Mouse (Mus musculus) limb, embryonic 13.5 days (tissue): ENCODE measurements around the gene Atf7. TPM values are rescaled to one million over a fixed set of nuclear protein-coding genes. Genes with fewer than 3 reads are reported as not detected.

Source experiments
- ATAC-seq: fragments of 200-750 bp; cut with Nextera tagmentation; 2 replicates; pipeline ENCODE4 v1.8.0; 2017; ENCODE audit warnings: low read depth, moderate number of reproducible peaks, moderate TSS enrichment; ENCODE audit not compliant: low FRiP score
- H3K27ac ChIP-seq: fragments of 300-500 bp; sonication (generic); 2 replicates; pipeline ENCODE4 v1.5.1; 2015; ENCODE audit warnings: inconsistent platforms, mild to moderate bottlenecking, moderate library complexity
- H3K27me3 ChIP-seq: fragments of 300-500 bp; sonication (generic); 2 replicates; pipeline ENCODE4 v1.6.1; 2015; ENCODE audit warnings: mild to moderate bottlenecking, inconsistent platforms
- H3K36me3 ChIP-seq: fragments of 300-500 bp; sonication (generic); 2 replicates; pipeline ENCODE4 v1.6.1; 2015; ENCODE audit warnings: inconsistent platforms, mild to moderate bottlenecking, moderate library complexity
- H3K4me1 ChIP-seq: fragments of 300-500 bp; sonication (generic); 2 replicates; pipeline ENCODE4 v1.6.1; 2015; ENCODE audit warnings: inconsistent platforms
- H3K4me2 ChIP-seq: fragments of 300-500 bp; sonication (generic); replicated peaks from 2 replicates; pipeline ENCODE4 v1.6.1; 2015; ENCODE audit warnings: inconsistent platforms, mild to moderate bottlenecking, moderate library complexity
- H3K4me3 ChIP-seq: fragments of 300-500 bp; sonication (generic); 2 replicates; pipeline ENCODE4 v1.5.1; 2015; ENCODE audit warnings: moderate library complexity, mild to moderate bottlenecking, inconsistent platforms
- H3K9ac ChIP-seq: fragments of 300-500 bp; sonication (generic); 2 replicates; pipeline ENCODE4 v1.6.1; 2015; ENCODE audit warnings: mild to moderate bottlenecking, inconsistent platforms
- H3K9me3 ChIP-seq: fragments of 300-500 bp; sonication (generic); 2 replicates; pipeline ENCODE4 v1.6.1; 2016; ENCODE audit warnings: inconsistent platforms
- WGBS: fragments of 180-500 bp; shearing (Covaris S2); methylation state at CpG from one replicate; pipeline ENCODE4 v1.1.7; 2015; 5-methylcytosine and 5-hydroxymethylcytosine counted together
- polyA plus RNA-seq: library from polyadenylated mRNA; unstranded; fragments of >200 nt; fragmentation: Nextera tagmentation; extraction: Ambion mirVana; gene quantifications from 2 replicates; pipeline ENCODE4 v1.2.1, GENCODE M21; 2015

Atf7 gene
- polyA plus RNA-seq, 1 experiment from 2014 or later = 47.2 TPM

GRCm38 (mm10) chr15:102518859-102519201 is 106.4 kb downstream of the Atf7 start:
- 13% methylated on average over 9 of the region's 9 CpGs for WGBS
- H3K27ac ChIP-seq = peak overlapping the region; percentile 99
- H3K36me3 ChIP-seq = peaks cover 31% of the 10 kb centered on the region
- H3K9ac ChIP-seq = peak overlapping the region; percentile 81
- H3K9me3 ChIP-seq = no peaks in the 10 kb centered on the region
- peaks cover 39% of the 10 kb centered on the region for H3K4me1 ChIP-seq
- peak overlapping the region; percentile 67 for H3K4me3 ChIP-seq
- H3K4me2 ChIP-seq = peak overlapping the region; percentile 88
- H3K27me3 ChIP-seq = no peaks in the 10 kb centered on the region
- ATAC-seq = no peak

GRCm38 (mm10) chr15:102517976-102518858 is 107.0 kb downstream of the Atf7 start, which contains the start of gene Tarbp2:
Gene Tarbp2, plus strand, starts transcription at chr15:102518192.
- Histone ChIP-seq H3K27ac (peak within 1 kb of the TSS; percentile 99), H3K9me3 (no peaks in the 10 kb centered on the region), H3K9ac (peak within 1 kb of the TSS; percentile 81), H3K36me3 (peaks cover 28% of the 10 kb centered on the region), H3K4me2 (peak within 1 kb of the TSS; percentile 88), H3K4me3 (peak within 1 kb of the TSS; percentile 67), H3K27me3 (no peaks in the 10 kb centered on the region), H3K4me1 (peaks cover 39% of the 10 kb centered on the region)
- ATAC-seq = peak; percentile 92
- WGBS = under 1% methylated on average over 59 of the region's 60 CpGs

GRCm38 (mm10) chr15:102517631-102517975 is 107.7 kb downstream of the Atf7 start:
- H3K4me3 ChIP-seq = peak overlapping the region; percentile 67

GRCm38 (mm10) chr15:102516728-102517404 is 108.4 kb downstream of the Atf7 start, which contains the start of gene Map3k12:
Gene Map3k12, minus strand, starts transcription at chr15:102517064.
- no peaks in the 10 kb centered on the region for H3K27me3 ChIP-seq
- H3K9me3 ChIP-seq = no peaks in the 10 kb centered on the region
- peak within 1 kb of the TSS; percentile 88 for H3K4me2 ChIP-seq
- H3K4me3 ChIP-seq = peak within 1 kb of the TSS; percentile 67
- WGBS = 1% methylated on average over 38 of the region's 43 CpGs
- peaks cover 16% of the 10 kb centered on the region for H3K36me3 ChIP-seq
- peak within 1 kb of the TSS; percentile 79 for H3K9ac ChIP-seq
- ATAC-seq = no peak
- H3K4me1 ChIP-seq = peaks cover 50% of the 10 kb centered on the region
- H3K27ac ChIP-seq = peak within 1 kb of the TSS; percentile 99

More at GRCm38 (mm10) chr15:102517631-102517975, 107.7 kb downstream of the Atf7 start:
- peak overlapping the region; percentile 88 for H3K4me2 ChIP-seq
- H3K36me3 ChIP-seq = peaks cover 24% of the 10 kb centered on the region
- WGBS = 0% methylated on average over 10 of the region's 10 CpGs
- H3K9ac ChIP-seq = peak overlapping the region; percentile 79
- H3K27me3 ChIP-seq = no peaks in the 10 kb centered on the region
- peaks cover 43% of the 10 kb centered on the region for H3K4me1 ChIP-seq
- H3K9me3 ChIP-seq = no peaks in the 10 kb centered on the region
- H3K27ac ChIP-seq = peak overlapping the region; percentile 85
- ATAC-seq = no peak

GRCm38 (mm10) chr15:102516293-102516692 is 109.0 kb downstream of the Atf7 start:
- WGBS = 1% methylated on average over 12 of the region's 12 CpGs
- peak overlapping the region; percentile 85 for H3K27ac ChIP-seq
- peak overlapping the region; percentile 88 for H3K4me2 ChIP-seq
- H3K9ac ChIP-seq = peak overlapping the region; percentile 79
- H3K4me3 ChIP-seq = peak overlapping the region; percentile 67
- H3K27me3 ChIP-seq = no peaks in the 10 kb centered on the region
- H3K9me3 ChIP-seq = no peaks in the 10 kb centered on the region
- no peak for ATAC-seq
- H3K4me1 ChIP-seq = peaks cover 56% of the 10 kb centered on the region
- peaks cover 11% of the 10 kb centered on the region for H3K36me3 ChIP-seq

GRCm38 (mm10) chr15:102515791-102516190 is 109.5 kb downstream of the Atf7 start:
- no peaks in the 10 kb centered on the region for H3K9me3 ChIP-seq
- peak overlapping the region; percentile 67 for H3K4me3 ChIP-seq
- H3K4me1 ChIP-seq = peaks cover 61% of the 10 kb centered on the region
- WGBS = 35% methylated on average over 4 of the region's 4 CpGs
- peak overlapping the region; percentile 85; the same call in 1 of the 2 replicates for H3K27ac ChIP-seq
- peak overlapping the region; percentile 79 for H3K9ac ChIP-seq
- H3K36me3 ChIP-seq = peaks cover 6% of the 10 kb centered on the region
- H3K27me3 ChIP-seq = no peaks in the 10 kb centered on the region
- peak overlapping the region; percentile 88 for H3K4me2 ChIP-seq
- no peak for ATAC-seq

- H3K4me1 ChIP-seq = peaks cover 58% of the 10 kb centered on the region
These were observed 110.0 kb downstream of the Atf7 start for GRCm38 (mm10) chr15:102515261-102515660.

DNA sequence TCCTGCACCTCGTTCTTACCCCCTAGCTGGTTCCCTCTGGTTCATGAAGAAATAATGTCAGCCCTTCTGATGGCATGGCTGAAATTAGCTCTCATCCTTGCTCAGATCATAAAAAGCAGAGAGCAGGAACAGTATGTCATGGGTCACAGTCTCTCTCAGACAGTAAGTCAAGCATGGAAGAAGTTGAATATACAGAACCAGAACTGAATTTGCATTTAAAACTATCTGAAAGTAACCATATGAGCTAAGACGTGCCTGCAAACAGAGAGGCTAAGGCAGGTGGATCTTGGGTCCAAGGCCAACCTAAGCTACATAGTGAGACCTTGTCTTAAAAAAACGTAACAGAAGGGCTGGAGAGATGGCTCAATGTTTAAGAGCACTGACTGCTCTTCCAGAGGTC is 112.3 kb downstream of the Atf7 start:
- Histone ChIP-seq H3K9me3 (no peaks in the 10 kb centered on the region), H3K4me1 (peaks cover 59% of the 10 kb centered on the region), H3K4me2 (no peak overlapping the region), H3K36me3 (0 out of 2 replicates have a peak, but pooled peaks cover 7% of the 10 kb centered on the region), H3K4me3 (no peak overlapping the region), H3K27ac (no peak overlapping the region), H3K27me3 (no peaks in the 10 kb centered on the region), H3K9ac (peak overlapping the region; percentile 43; the same call in 1 of the 2 replicates)
- 83% methylated on average over 3 of the region's 3 CpGs for WGBS
- no peak for ATAC-seq

More at GRCm38 (mm10) chr15:102515261-102515660, 110.0 kb downstream of the Atf7 start:
- no peak overlapping the region for H3K27ac ChIP-seq
- H3K27me3 ChIP-seq = no peaks in the 10 kb centered on the region
- peak overlapping the region; percentile 67 for H3K4me3 ChIP-seq
- ATAC-seq = no peak
- H3K9me3 ChIP-seq = no peaks in the 10 kb centered on the region
- H3K36me3 ChIP-seq = peaks cover under 1% of the 10 kb centered on the region; the same call in 1 of the 2 replicates
- WGBS = 85% methylated on average over 2 of the region's 2 CpGs
- no peak overlapping the region for H3K9ac ChIP-seq
- peak overlapping the region; percentile 88 for H3K4me2 ChIP-seq

DNA sequence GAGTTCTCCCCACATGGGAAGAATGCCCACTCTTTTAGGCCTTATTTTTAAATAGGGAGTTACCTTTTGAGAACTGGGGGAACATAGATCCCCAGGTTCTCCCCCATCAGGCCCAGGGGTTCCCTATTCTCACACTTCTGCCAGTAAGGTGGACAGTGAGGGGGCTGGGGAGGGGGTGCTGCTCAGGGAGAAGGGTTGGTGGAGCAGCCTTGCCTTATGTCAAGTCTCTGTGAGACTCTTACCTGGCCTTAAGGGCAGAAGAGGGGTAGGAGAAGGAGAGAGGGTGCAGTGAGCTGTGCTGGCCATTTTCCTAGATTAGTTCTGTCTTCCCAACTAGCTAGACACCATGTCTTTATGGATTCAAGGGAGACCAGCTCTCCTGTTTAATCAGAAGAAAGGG is 112.8 kb downstream of the Atf7 start:
- Histone ChIP-seq H3K4me1 (peaks cover 59% of the 10 kb centered on the region), H3K9ac (peak overlapping the region; percentile 43)

GRCm38 (mm10) chr15:102512010-102512409 is 113.3 kb downstream of the Atf7 start:
- Histone ChIP-seq H3K4me3 (no peak overlapping the region), H3K36me3 (0 out of 2 replicates have a peak, but pooled peaks cover 10% of the 10 kb centered on the region), H3K9me3 (no peaks in the 10 kb centered on the region), H3K9ac (peak overlapping the region; percentile 43), H3K27ac (no peak overlapping the region; the same call in 1 of the 2 replicates), H3K4me1 (peaks cover 59% of the 10 kb centered on the region), H3K27me3 (no peaks in the 10 kb centered on the region), H3K4me2 (peak overlapping the region; percentile 79; the same call in 1 of the 2 replicates)
- ATAC-seq = no peak
- WGBS = 23% methylated on average over 5 of the region's 5 CpGs

More for the DNA sequence above, 112.8 kb downstream of the Atf7 start:
- Histone ChIP-seq H3K4me2 (no peak overlapping the region), H3K9me3 (no peaks in the 10 kb centered on the region), H3K36me3 (0 out of 2 replicates have a peak, but pooled peaks cover 8% of the 10 kb centered on the region), H3K4me3 (no peak overlapping the region), H3K27ac (no peak overlapping the region; the same call in 1 of the 2 replicates), H3K27me3 (no peaks in the 10 kb centered on the region)
- ATAC-seq = no peak

GRCm38 (mm10) chr15:102511285-102511833 is 113.9 kb downstream of the Atf7 start:
- H3K9ac ChIP-seq = peak overlapping the region; percentile 71
- peaks cover 59% of the 10 kb centered on the region for H3K4me1 ChIP-seq
- 7% methylated on average over 6 of the region's 6 CpGs for WGBS
- ATAC-seq = no peak; the same call in 1 of the 2 replicates
- H3K36me3 ChIP-seq = 0 out of 2 replicates have a peak, but pooled peaks cover 10% of the 10 kb centered on the region
- no peaks in the 10 kb centered on the region for H3K27me3 ChIP-seq
- H3K4me3 ChIP-seq = peak overlapping the region; percentile 62
- no peaks in the 10 kb centered on the region for H3K9me3 ChIP-seq
- peak overlapping the region; percentile 79 for H3K4me2 ChIP-seq
- H3K27ac ChIP-seq = peak overlapping the region; percentile 64; the same call in 1 of the 2 replicates
